ENCODE assay signal across 19 mouse cellular contexts in genomic region chr3:130309277-130309676, GRCm38 (mm10).
"Had no signal": no experiment of that assay in that cellular context is flagged by ENCODE, and none has a peak within 500 bp of the region (broad histone marks: within the 10 kb centered on the region; RNA-seq: fewer than 3 reads in every experiment).

No protein-coding gene starts in this region.

- H3K36me3 ChIP-seq: liver, embryonic 12.5 days; midbrain, embryonic 10.5 days; midbrain, embryonic 12.5 days; midbrain, embryonic 15.5 days; neural tube, embryonic 12.5 days had no signal

- H3K4me2 ChIP-seq: liver, embryonic 12.5 days; lung, embryonic 14.5 days; midbrain, embryonic 12.5 days; midbrain, embryonic 15.5 days; neural tube, embryonic 12.5 days had no signal

- H3K27me3 ChIP-seq: liver, embryonic 12.5 days; midbrain, embryonic 12.5 days; midbrain, embryonic 15.5 days; neural tube, embryonic 12.5 days had no signal

- H3K9me3 ChIP-seq: liver, embryonic 12.5 days; midbrain, embryonic 10.5 days; midbrain, embryonic 12.5 days; midbrain, embryonic 15.5 days; neural tube, embryonic 12.5 days had no signal

- H3K27ac ChIP-seq: liver, embryonic 12.5 days; liver, embryonic 14.5 days; midbrain, embryonic 10.5 days; midbrain, embryonic 15.5 days; neural tube, embryonic 12.5 days had no signal

- H3K9ac ChIP-seq: liver, embryonic 12.5 days; liver, embryonic 14.5 days; lung, embryonic 14.5 days; midbrain, embryonic 12.5 days; midbrain, embryonic 15.5 days; neural tube, embryonic 12.5 days had no signal

- H3K4me1 ChIP-seq: liver, embryonic 12.5 days had no signal

- DNase-seq: lung, adult 18-20 months; lung, embryonic 14.5 days; lung, postnatal 10 days; lung, postnatal 4 days; retina, postnatal 1 day; right cerebral cortex, adult 18-20 months; right cerebral cortex, postnatal 25 days; right cerebral cortex, postnatal 4 days; spleen, adult 18-20 months; thymus, adult 18-20 months; thymus, postnatal 14 days; thymus, postnatal 36 days had no signal

- H3K4me3 ChIP-seq: liver, embryonic 12.5 days; midbrain, embryonic 10.5 days; midbrain, embryonic 12.5 days; midbrain, embryonic 15.5 days; myocyte; neural tube, embryonic 12.5 days had no signal

- ATAC-seq: liver, embryonic 12.5 days; midbrain, embryonic 15.5 days had no signal
